Mouse (Mus musculus) T-helper 1 cell (primary cell): ENCODE measurements around the gene Zfp982.
"Not testable (repeated sequence)": the region's sequence is repeated elsewhere in the genome, so short reads cannot be mapped to it uniquely, and the experiment has no call there.

Experiments used
- in situ Hi-C: fragments of 300-600 bp; cut with MboI, MseI; formaldehyde crosslinking; loops from one replicate; pipeline ENCODE4 v1.15.1; 2025; ENCODE audit warnings: high pct_unique_total_duplicates

Zfp982 gene

GRCm38 (mm10) chr4:147492117-147492516 is at the start of gene Zfp982:
TSS of gene Zfp982 (plus strand) at chr4:147492417.
- in situ Hi-C loops: not testable (repeated sequence)

- in situ Hi-C loops: loop anchor here (25.0 kb wide), 1 partner anchor 544 kb away; the partner anchor contains the start of gene Nppb
Observed at GRCm38 (mm10) chr4:147442649-147443553, 49.3 kb upstream of the Zfp982 start.

DNA sequence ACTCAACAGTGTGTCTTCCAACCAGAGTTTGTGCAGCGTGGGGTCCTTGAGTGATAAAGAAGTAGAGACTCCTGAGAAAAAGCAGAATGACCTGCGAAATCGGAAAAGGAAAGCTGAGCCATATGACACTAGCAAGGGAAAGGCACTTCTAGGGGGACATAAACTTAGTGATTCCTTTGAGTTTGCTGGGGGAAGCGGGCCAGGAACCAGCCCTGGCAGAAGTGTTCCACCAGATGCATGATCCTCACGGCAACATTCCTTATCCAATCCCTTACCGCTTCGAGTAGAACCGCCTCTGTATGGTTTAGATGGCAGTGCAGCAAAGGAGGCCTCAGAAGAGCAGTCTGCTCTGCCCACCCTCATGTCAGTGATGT is 48.7 kb upstream of the Zfp982 start:
- in situ Hi-C loops: loop anchor here (25.0 kb wide), 1 partner anchor 544 kb away; the partner anchor contains the start of gene Nppb

DNA sequence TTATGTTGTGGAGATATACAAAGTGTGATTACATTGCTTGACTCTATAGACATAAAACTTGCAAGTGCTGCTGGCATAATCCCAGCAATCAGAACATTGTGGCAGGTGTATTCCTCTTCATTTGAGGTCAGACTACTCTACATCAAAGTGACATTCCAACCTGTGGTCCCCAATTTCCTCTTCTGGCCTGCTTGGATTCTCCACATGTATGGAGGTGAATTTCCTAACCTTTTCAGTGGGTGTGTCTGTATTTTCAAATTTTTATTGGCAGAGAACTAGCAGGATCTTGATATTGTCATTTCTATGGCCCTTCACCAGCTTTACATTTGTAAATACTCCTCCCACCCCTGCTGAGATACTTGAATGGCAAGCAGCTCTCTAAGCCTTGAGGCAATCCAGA is 46.8 kb upstream of the Zfp982 start:
- in situ Hi-C loops: loop anchor here (25.0 kb wide), 1 partner anchor 542 kb away; the partner anchor contains the start of gene Nppb

GRCm38 (mm10) chr4:147448358-147448757 is 43.9 kb upstream of the Zfp982 start:
- in situ Hi-C loops: loop anchor here (25.0 kb wide), 1 partner anchor 539 kb away; the partner anchor contains the start of gene Nppb

- in situ Hi-C loops: loop anchor here (25.0 kb wide), 1 partner anchor 538 kb away; the partner anchor contains the start of gene Nppb
Observed at GRCm38 (mm10) chr4:147449099-147449581, 43.1 kb upstream of the Zfp982 start.

DNA sequence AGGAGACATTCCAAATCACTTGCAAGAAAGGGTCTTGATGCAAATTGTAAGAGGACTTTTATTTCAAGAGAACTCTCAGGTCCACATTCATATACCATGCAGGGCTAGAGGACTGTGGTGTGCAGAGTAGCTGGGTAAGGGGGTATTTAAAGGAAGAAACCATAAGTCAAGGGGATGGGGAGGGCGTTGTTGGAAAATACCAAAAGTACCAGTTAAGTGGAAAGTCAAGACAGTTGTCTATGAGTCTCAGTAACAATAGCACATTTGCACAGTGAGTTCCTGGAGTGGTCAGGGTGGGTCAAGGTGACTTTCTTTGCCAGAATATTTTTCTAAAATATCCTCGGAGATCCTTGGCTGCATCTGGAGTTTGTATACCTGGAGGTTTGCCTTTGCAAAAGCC is 42.2 kb upstream of the Zfp982 start:
- in situ Hi-C loops: loop anchor here (5.0 to 25.0 kb wide), 2 partner anchors 537 to 838 kb away; partner anchors contain the start of genes Nppb and Zfp993

DNA sequence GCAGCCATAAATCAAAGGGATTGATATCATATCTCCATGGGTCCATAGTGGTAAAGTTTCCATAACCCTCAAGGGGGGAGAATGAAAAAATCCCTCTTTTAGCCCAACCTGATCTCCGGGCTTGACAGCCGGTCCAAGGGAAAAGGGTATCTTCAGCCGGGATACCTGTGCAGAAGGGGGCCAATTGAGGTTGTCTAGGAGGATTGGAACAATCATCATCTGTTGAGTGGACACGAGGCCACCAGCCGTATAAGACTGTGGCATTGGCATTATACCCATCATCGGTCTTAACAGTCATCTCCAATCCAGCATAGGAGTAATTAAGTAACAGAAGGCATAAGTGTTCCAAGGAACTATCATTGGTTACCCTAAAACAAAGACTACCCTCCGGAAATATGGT is 25.0 kb upstream of the Zfp982 start:
- in situ Hi-C loops: not testable (repeated sequence)

GRCm38 (mm10) chr4:147498772-147499613 is 6.8 kb downstream of the Zfp982 start:
- in situ Hi-C loops: loop anchor here (5.0 kb wide), 1 partner anchor 1972 kb away; no protein-coding TSS in a partner anchor

GRCm38 (mm10) chr4:147509174-147509573 is 17.0 kb downstream of the Zfp982 start:
- in situ Hi-C loops: loop anchor here (25.0 kb wide), 1 partner anchor 697 kb away; no protein-coding TSS in a partner anchor

DNA sequence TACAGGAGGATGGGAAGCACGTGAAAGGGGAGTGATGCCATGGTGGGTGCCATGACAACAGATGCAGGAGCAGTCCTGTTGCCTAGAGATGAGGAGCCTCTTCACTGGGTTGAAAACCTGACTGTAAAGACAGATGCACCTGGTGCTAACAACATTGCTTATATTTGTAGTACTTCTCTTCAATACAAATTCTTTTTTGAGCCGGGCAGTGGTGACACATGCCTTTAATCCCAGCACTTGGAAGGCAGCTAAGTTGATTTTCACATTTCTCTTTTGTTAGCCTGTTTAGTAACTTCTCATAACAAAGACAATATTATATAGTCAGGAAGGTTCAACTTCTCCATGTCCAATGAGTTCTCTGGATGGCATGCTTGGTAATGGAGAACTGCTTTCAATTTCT is 26.8 kb downstream of the Zfp982 start:
- in situ Hi-C loops: loop anchor here (5.0 to 25.0 kb wide), 3 partner anchors 707 to 1962 kb away; no protein-coding TSS in a partner anchor

DNA sequence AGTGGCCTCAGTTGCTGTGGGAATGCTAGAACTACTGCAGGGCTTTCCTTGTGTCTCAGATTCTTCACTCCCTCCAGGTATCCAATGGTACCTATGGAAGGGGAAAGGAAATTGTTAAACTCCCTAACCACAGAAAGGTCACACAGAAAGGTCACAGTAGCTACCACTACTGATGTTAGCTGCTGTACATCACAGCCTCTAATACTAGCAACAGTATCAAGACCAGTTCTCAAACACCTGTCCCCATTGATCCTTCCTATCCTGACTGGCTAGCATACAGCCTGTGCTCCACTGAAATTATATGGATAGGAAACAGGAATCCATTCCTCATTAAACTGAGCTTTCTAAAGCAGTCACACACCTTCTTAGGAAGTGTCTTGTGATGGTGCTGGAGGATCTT is 27.9 kb downstream of the Zfp982 start:
- in situ Hi-C loops: loop anchor here (5.0 to 25.0 kb wide), 2 partner anchors 67 to 708 kb away; no protein-coding TSS in a partner anchor

DNA sequence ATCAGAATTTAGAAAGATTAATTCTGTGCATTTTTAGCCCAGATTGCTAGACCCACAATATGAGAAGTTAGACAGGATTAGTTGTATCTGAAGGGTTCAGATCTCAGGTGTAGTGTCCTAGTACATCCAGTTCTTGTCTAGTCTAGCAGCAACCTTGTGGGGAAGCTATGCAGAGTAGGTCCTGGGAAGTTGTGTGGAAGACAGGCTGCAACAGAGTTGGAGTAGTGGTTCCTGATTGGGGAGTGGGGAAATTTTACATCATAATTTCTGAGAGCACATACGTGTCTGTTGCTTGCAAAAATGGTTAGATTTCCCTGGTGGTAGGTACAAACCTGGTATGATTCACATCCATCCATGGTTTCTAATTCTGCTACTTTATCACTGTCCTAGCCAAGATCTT is 32.9 kb downstream of the Zfp982 start:
- in situ Hi-C loops: no loop called here

- in situ Hi-C loops: no loop called here
Observed at GRCm38 (mm10) chr4:147530366-147530765, 38.1 kb downstream of the Zfp982 start.

DNA sequence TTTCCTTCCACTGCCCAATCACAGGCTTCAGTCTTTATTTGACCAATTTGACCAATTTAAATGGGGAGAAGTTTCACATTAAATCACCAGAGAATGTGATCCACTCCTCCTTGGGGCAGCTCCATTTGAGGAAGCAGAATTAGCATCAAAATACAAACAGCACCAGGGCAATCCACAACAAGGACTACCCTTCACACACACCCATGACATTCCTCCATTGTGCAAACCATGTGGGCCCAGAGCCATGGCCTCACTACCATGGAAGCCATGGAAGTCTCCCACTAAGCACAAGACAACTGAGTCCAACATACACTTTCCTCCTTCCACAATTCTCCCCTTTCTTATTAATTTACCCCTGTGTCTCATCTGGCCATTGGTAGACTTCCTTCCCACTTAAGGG is 43.7 kb downstream of the Zfp982 start:
- in situ Hi-C loops: not testable (repeated sequence)

DNA sequence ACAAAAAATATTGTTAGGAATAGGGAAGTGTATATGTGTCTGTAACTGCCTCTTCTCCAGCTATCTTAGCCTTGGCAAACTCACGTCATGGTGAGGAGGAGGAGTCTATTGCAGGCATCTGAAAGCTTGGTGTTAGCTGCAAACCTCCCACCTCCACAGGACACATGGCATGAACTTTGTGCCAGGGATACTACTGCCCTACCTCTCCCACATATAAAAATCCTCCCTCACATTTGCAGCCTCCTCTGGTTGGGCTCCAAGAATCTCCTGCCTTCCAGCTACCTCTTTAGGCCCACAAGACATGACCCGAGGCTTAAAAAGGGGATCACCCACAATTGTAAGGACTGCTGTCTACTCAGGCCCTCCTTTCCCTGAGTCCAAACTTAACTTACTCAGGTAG is 45.5 kb downstream of the Zfp982 start:
- in situ Hi-C loops: no loop called here

DNA sequence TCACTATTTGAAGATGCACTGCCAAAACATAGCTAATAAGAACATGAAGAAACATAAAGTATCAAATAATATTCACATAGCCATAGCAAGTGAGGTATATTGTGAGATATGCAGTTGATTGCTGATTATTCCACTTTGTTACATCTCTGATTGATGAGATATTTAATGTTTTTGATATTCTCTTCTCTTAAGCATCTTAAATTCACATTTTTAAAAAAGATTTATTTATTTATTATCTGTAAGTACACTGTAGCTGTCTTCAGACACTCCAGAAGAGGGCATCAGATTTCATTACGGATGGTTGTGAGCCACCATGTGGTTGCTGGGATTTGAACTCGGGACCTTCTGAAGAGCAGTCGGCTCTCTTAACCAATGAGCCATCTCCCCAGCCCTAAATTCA is 47.7 kb downstream of the Zfp982 start, which contains the start of gene Gm16503:
Gene Gm16503, plus strand, starts transcription at position 301 of the 400 bp plus-strand sequence.
- in situ Hi-C loops: loop anchor here (5.0 kb wide), 1 partner anchor 38 kb away; no protein-coding TSS in a partner anchor

DNA sequence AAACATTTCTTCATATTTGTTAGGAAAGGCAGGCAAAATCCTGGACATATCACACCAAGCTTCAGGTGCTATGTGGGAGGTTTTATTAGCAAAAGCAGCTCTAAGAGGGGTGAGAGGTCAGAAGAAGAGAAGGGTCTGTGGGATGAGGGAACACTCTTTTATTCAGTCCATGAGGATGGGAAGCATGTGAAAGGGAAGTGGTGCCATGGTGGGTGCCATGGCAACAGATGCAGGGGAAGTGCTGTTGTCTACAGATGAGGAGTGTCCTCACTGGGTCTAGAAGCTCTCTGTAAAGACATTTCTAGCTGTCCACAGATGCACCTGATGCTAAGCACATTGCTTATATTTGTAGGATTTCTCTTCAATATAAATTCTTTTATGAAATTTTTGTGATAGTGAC is 48.9 kb downstream of the Zfp982 start:
- in situ Hi-C loops: loop anchor here (5.0 kb wide), 1 partner anchor 39 kb away; no protein-coding TSS in a partner anchor

- in situ Hi-C loops: not testable (repeated sequence)
Observed at GRCm38 (mm10) chr4:147553071-147553470, 60.9 kb downstream of the Zfp982 start, which contains the start of gene Zfp985. TSS of gene Zfp985 (plus strand) at chr4:147553277.

DNA sequence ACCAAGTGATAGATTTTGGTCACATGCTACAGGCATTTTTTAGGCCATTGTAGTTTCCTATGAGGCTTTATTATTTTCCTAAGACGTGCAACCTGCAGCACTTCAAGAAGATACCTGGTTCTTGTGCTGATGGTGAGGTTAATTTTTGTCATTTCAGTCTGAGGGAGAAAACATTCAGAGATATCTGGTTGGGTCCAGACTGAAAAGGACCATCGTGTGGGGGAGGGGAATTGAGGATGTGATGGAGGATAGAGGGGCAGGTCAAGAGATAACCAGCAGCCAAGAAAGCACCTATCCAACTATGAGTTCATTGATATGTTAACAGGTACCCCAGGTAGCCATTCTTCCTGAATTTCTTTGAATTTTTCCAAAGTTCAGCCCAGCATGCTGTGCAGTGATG is 62.1 kb downstream of the Zfp982 start:
- in situ Hi-C loops: not testable (repeated sequence)

DNA sequence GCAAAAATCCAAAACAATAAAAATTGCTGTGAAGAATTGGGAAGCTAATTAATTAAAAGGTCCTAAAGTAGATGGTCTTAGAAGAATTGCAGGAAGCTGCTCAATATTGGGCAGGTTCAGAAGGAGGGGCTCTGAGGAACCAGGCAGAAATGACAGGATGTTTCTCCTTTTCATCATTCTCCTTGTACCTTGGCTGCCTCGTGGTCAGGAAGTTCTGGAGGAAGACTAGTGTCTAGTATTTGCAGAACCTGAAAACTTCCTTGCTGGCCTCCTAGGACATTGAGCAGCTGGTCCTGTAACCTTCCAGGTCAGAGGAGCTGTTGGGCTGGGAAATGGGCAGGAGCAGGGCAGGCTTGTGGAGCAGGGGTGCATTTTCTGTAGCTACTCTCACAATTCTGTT is 64.7 kb downstream of the Zfp982 start:
- in situ Hi-C loops: not testable (repeated sequence)
